Mouse (Mus musculus): ENCODE data around the gene Foxi2. TPM values are rescaled to one million over a fixed set of nuclear protein-coding genes. Genes with fewer than 3 reads are reported as not detected.

The Foxi2 gene
- polyA plus RNA-seq, 1 experiment from 2014 or later: not detected

DNA sequence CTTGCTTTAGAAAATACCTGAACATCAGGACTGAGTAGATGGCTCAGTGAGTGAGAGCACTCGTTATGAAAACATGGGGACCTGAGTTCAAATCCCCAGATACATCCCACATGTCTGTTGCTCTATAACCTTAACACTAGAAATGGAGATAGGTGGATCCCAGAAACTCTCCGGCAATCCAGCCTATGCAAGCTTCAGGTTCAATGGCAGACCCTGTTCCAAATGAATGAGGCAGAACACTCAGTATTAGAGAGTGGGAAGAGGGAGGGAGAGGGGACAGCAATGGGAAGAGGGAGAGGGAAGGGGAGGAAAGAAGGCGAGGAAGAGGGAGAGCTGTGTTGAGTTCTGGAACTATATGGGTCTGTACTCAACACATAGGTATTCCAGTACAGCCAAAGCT is 41.2 kb downstream of the Foxi2 start:
- Histone ChIP-seq H3K4me3 (ENCODE audit: low read depth, low read length) (no peak overlapping the region), H3K9me3 (replicated peaks; ENCODE audit: control insufficient read depth, low read length, poor library complexity, severe bottlenecking) (no peaks in the 10 kb centered on the region), H3K4me1 (ENCODE audit: control insufficient read depth, insufficient read depth, low read length) (peaks cover 4% of the 10 kb centered on the region; the same call in 1 of the 2 replicates), H3K9ac (ENCODE audit: low read depth, low read length) (no peak overlapping the region), H3K4me2 (ENCODE audit: low read length) (no peak overlapping the region), H3K27me3 (ENCODE audit: control insufficient read depth, insufficient read depth, low read depth, low read length) (no peaks in the 10 kb centered on the region), H3K27ac (ENCODE audit: low read length) (no peak overlapping the region), H3K36me3 (ENCODE audit: control insufficient read depth, insufficient read depth, low read length) (no peaks in the 10 kb centered on the region)
- WGBS: 83% methylated on average over 3 of the region's 3 CpGs
- no peak for ATAC-seq

DNA sequence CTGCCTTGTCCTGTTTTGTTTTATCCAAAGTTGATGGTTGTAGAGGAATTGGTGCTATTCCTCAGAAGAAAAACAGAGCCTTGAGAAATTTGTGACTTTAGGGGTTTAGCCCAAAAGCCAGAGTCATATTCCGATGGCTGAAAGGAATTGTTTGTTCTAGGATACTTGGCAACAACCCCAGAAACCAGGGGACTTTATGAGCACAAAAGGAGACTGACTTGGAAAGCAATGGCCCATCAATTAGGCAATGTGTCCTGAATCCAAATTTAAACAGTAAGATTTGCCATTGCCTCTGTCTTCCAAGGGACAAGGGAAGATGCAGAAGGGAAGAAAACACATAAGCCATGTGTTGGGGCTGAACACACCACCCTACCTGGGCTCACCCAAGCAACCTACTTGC is 42.3 kb downstream of the Foxi2 start:
- no peak for ATAC-seq

DNA sequence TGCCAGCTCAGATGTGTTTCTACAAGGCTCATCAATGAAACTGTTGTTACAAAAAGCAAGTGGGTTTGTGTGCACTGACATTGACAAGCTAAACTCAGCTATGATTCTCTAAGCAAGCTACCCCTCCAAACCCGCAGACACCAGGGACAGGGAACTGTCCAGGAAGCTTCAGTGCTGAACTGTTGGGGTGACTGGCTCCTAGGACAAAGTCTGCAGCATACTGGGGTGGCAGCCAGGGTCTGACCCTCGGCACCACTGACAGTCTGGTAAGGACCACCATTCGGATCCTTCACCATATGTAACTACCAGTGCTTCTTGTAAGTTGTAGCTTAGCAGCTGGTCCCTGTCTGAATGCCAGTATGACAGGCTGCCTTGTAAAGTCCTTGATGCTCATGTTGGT is 43.6 kb downstream of the Foxi2 start:
- Histone ChIP-seq H3K36me3 (ENCODE audit: control insufficient read depth, insufficient read depth, low read length) (no peaks in the 10 kb centered on the region), H3K9ac (ENCODE audit: low read depth, low read length) (no peak overlapping the region), H3K4me2 (ENCODE audit: low read length) (no peak overlapping the region), H3K27ac (ENCODE audit: low read length) (no peak overlapping the region), H3K9me3 (replicated peaks; ENCODE audit: control insufficient read depth, low read length, poor library complexity, severe bottlenecking) (no peaks in the 10 kb centered on the region), H3K27me3 (ENCODE audit: control insufficient read depth, insufficient read depth, low read depth, low read length) (no peaks in the 10 kb centered on the region), H3K4me3 (ENCODE audit: low read depth, low read length) (no peak overlapping the region), H3K4me1 (ENCODE audit: control insufficient read depth, insufficient read depth, low read length) (peaks cover 4% of the 10 kb centered on the region; the same call in 1 of the 2 replicates)
- no peak for ATAC-seq
- WGBS: 46% methylated on average over 3 of the region's 3 CpGs

More for the DNA sequence above, 42.3 kb downstream of the Foxi2 start:
- H3K36me3 ChIP-seq (ENCODE audit: control insufficient read depth, insufficient read depth, low read length): no peaks in the 10 kb centered on the region
- no peaks in the 10 kb centered on the region for H3K27me3 ChIP-seq (ENCODE audit: control insufficient read depth, insufficient read depth, low read depth, low read length)
- H3K4me1 ChIP-seq (ENCODE audit: control insufficient read depth, insufficient read depth, low read length): peaks cover 4% of the 10 kb centered on the region; the same call in 1 of the 2 replicates
- H3K9ac ChIP-seq (ENCODE audit: low read depth, low read length): no peak overlapping the region
- no peak overlapping the region for H3K4me2 ChIP-seq (ENCODE audit: low read length)
- no peaks in the 10 kb centered on the region for H3K9me3 ChIP-seq (replicated peaks; ENCODE audit: control insufficient read depth, low read length, poor library complexity, severe bottlenecking)
- no peak overlapping the region for H3K27ac ChIP-seq (ENCODE audit: low read length)
- H3K4me3 ChIP-seq (ENCODE audit: low read depth, low read length): no peak overlapping the region
- WGBS: 59% methylated on average over 1 of the region's 1 CpGs

Other genes starting within 250 kb of the Foxi2 start
- gene Nps, start 151.6 kb upstream of the Foxi2 start, polyA plus RNA-seq (2015; fragmentation: Nextera tagmentation; extraction: Ambion mirVana): 0.23 and 0.61 TPM in 2 replicates
- gene Clrn3, start 118.3 kb downstream of the Foxi2 start, polyA plus RNA-seq (2015; fragmentation: Nextera tagmentation; extraction: Ambion mirVana): not detected in 2 replicates
- 7.1 and 7.6 TPM in 2 replicates for gene Ptpre, start 127.2 kb downstream of the Foxi2 start, polyA plus RNA-seq (2015; fragmentation: Nextera tagmentation; extraction: Ambion mirVana)